ENCODE assay signal across 11 mouse cellular contexts in genomic region chr12:53753368-53753937, GRCm38 (mm10).
A peak's percentile ranks its signal among the peaks of the same experiment; 100 is the strongest.
DNase-seq lines count a peak whose midpoint lies in the region; ATAC-seq lines count a peak whose summit lies in the region.
"Had no signal": no experiment of that assay in that cellular context is flagged by ENCODE, and none has a peak within 500 bp of the region (broad histone marks: within the 10 kb centered on the region; RNA-seq: fewer than 3 reads in every experiment).

No protein-coding gene starts in this region.

- WGBS in forebrain, embryonic 11.5 days = 28% methylated on average over 13 of the region's 13 CpGs
- WGBS in forebrain, embryonic 10.5 days = 43% methylated on average over 13 of the region's 13 CpGs
- WGBS in limb, embryonic 13.5 days = 54% methylated on average over 13 of the region's 13 CpGs
- WGBS in limb, embryonic 10.5 days = 70% methylated on average over 13 of the region's 13 CpGs
- WGBS in forebrain, embryonic 16.5 days = 9% methylated on average over 13 of the region's 13 CpGs
- 28% methylated on average over 13 of the region's 13 CpGs for WGBS in neural tube, embryonic 15.5 days

- ATAC-seq in forebrain, embryonic 11.5 days (replicated peaks; ENCODE audit: low FRiP score) = peak; percentile 30; the same call in 1 of the 2 replicates
- no peak for ATAC-seq in limb, embryonic 13.5 days (ENCODE audit: low FRiP score, low read depth)
- ATAC-seq in forebrain, embryonic 16.5 days = peak; percentile 51
- peak; percentile 23; the same call in 1 of the 2 replicates for ATAC-seq in neural tube, embryonic 15.5 days (ENCODE audit: low FRiP score)

- peaks cover 6% of the 10 kb centered on the region; the same call in 1 of the 2 replicates for H3K4me1 ChIP-seq in forebrain, embryonic 11.5 days (replicated peaks; ENCODE audit: control insufficient read depth, insufficient read depth, low read length)
- H3K4me1 ChIP-seq in forebrain, embryonic 10.5 days = peaks cover 35% of the 10 kb centered on the region
- peaks cover 38% of the 10 kb centered on the region for H3K4me1 ChIP-seq in limb, embryonic 13.5 days
- peaks cover 24% of the 10 kb centered on the region for H3K4me1 ChIP-seq in limb, embryonic 10.5 days
- H3K4me1 ChIP-seq in forebrain, embryonic 16.5 days (replicated peaks; ENCODE audit: control insufficient read depth, insufficient read depth, low read length) = peaks cover 26% of the 10 kb centered on the region
- H3K4me1 ChIP-seq in neural tube, embryonic 15.5 days = peaks cover 46% of the 10 kb centered on the region
- H3K4me1 ChIP-seq: megakaryocyte, embryonic 14.5 days had no signal

- H3K4me3 ChIP-seq in forebrain, embryonic 11.5 days (ENCODE audit: low read depth, low read length) = no peak overlapping the region
- no peak overlapping the region for H3K4me3 ChIP-seq in forebrain, embryonic 10.5 days
- H3K4me3 ChIP-seq in limb, embryonic 13.5 days = no peak overlapping the region
- H3K4me3 ChIP-seq in limb, embryonic 10.5 days = no peak overlapping the region
- no peak overlapping the region; the same call in 1 of the 2 replicates for H3K4me3 ChIP-seq in forebrain, embryonic 16.5 days (replicated peaks; ENCODE audit: low read length)
- no peak overlapping the region for H3K4me3 ChIP-seq in neural tube, embryonic 15.5 days (replicated peaks)
- H3K4me3 ChIP-seq: megakaryocyte, embryonic 14.5 days had no signal

- no peak overlapping the region; the same call in 1 of the 2 replicates for H3K9ac ChIP-seq in forebrain, embryonic 11.5 days (ENCODE audit: low read length)
- H3K9ac ChIP-seq in limb, embryonic 13.5 days = peak overlapping the region; percentile 32; the same call in 1 of the 2 replicates
- H3K9ac ChIP-seq in forebrain, embryonic 16.5 days (replicated peaks; ENCODE audit: low read depth, low read length) = 0 out of 2 replicates have a peak overlapping the region, but pooled peaks have one; percentile 20
- H3K9ac ChIP-seq in neural tube, embryonic 15.5 days (replicated peaks) = no peak overlapping the region

- no peak overlapping the region for H3K4me2 ChIP-seq in forebrain, embryonic 11.5 days (ENCODE audit: low read depth, low read length, severe bottlenecking)
- H3K4me2 ChIP-seq in limb, embryonic 13.5 days (replicated peaks) = no peak overlapping the region
- H3K4me2 ChIP-seq in forebrain, embryonic 16.5 days (ENCODE audit: low read length) = peak overlapping the region; percentile 43
- H3K4me2 ChIP-seq in neural tube, embryonic 15.5 days = peak overlapping the region; percentile 28

- no peak overlapping the region for H3K27ac ChIP-seq in forebrain, embryonic 11.5 days (ENCODE audit: low read depth, low read length)
- H3K27ac ChIP-seq in forebrain, embryonic 10.5 days = no peak overlapping the region
- H3K27ac ChIP-seq in limb, embryonic 13.5 days = no peak overlapping the region
- H3K27ac ChIP-seq in limb, embryonic 10.5 days = no peak overlapping the region
- H3K27ac ChIP-seq in forebrain, embryonic 16.5 days (ENCODE audit: low read length) = no peak overlapping the region
- H3K27ac ChIP-seq in neural tube, embryonic 15.5 days (replicated peaks) = peak overlapping the region; percentile 64

- H3K36me3 ChIP-seq in forebrain, embryonic 11.5 days (ENCODE audit: control insufficient read depth, insufficient read depth, low read length) = no peaks in the 10 kb centered on the region
- H3K36me3 ChIP-seq in forebrain, embryonic 10.5 days (replicated peaks) = no peaks in the 10 kb centered on the region
- H3K36me3 ChIP-seq in limb, embryonic 13.5 days = no peaks in the 10 kb centered on the region
- no peaks in the 10 kb centered on the region for H3K36me3 ChIP-seq in limb, embryonic 10.5 days
- no peaks in the 10 kb centered on the region for H3K36me3 ChIP-seq in forebrain, embryonic 16.5 days (ENCODE audit: control insufficient read depth, insufficient read depth)
- no peaks in the 10 kb centered on the region for H3K36me3 ChIP-seq in neural tube, embryonic 15.5 days

- no peaks in the 10 kb centered on the region for H3K27me3 ChIP-seq in forebrain, embryonic 11.5 days (ENCODE audit: control insufficient read depth, insufficient read depth, low read length)
- H3K27me3 ChIP-seq in forebrain, embryonic 10.5 days (ENCODE audit: poor library complexity, severe bottlenecking) = peaks cover 28% of the 10 kb centered on the region
- no peaks in the 10 kb centered on the region for H3K27me3 ChIP-seq in limb, embryonic 13.5 days
- peaks cover 26% of the 10 kb centered on the region for H3K27me3 ChIP-seq in limb, embryonic 10.5 days (ENCODE audit: low read depth, poor library complexity, severe bottlenecking)
- no peaks in the 10 kb centered on the region for H3K27me3 ChIP-seq in forebrain, embryonic 16.5 days (replicated peaks; ENCODE audit: control insufficient read depth, insufficient read depth, low read length)
- H3K27me3 ChIP-seq in neural tube, embryonic 15.5 days (replicated peaks) = no peaks in the 10 kb centered on the region; the same call in 1 of the 2 replicates
- H3K27me3 ChIP-seq: megakaryocyte, embryonic 14.5 days had no signal

- DNase-seq in forebrain, embryonic 11.5 days (ENCODE audit: low spot score) = no peak
- no peak for DNase-seq in forebrain, embryonic 10.5 days (ENCODE audit: extremely low spot score, low spot score)
- DNase-seq in limb, embryonic 10.5 days (ENCODE audit: low spot score) = no peak
- DNase-seq in urinary bladder, postnatal 4 days (ENCODE audit: low spot score in 2 of 2) = no peak
- no peak for DNase-seq in thymus, adult 18-20 months
- DNase-seq: kidney, postnatal 36 days; liver had no signal

- no peaks in the 10 kb centered on the region for H3K9me3 ChIP-seq in forebrain, embryonic 11.5 days (ENCODE audit: control insufficient read depth, low read length)
- H3K9me3 ChIP-seq in forebrain, embryonic 10.5 days = no peaks in the 10 kb centered on the region
- H3K9me3 ChIP-seq in limb, embryonic 13.5 days = no peaks in the 10 kb centered on the region
- no peaks in the 10 kb centered on the region for H3K9me3 ChIP-seq in limb, embryonic 10.5 days (replicated peaks)
- H3K9me3 ChIP-seq in forebrain, embryonic 16.5 days (ENCODE audit: control insufficient read depth, low read length) = no peaks in the 10 kb centered on the region
- H3K9me3 ChIP-seq in neural tube, embryonic 15.5 days (replicated peaks) = no peaks in the 10 kb centered on the region

Comparison
In these comparisons a context has a peak if more than half of its experiments do, and no peak if none do; other contexts are left out.
1. H3K4me2 ChIP-seq: peak in forebrain, embryonic 16.5 days (single experiment) and neural tube, embryonic 15.5 days (single experiment); none in forebrain, embryonic 11.5 days (single experiment) and limb, embryonic 13.5 days (single experiment).
2. H3K9ac ChIP-seq: peak in limb, embryonic 13.5 days (single experiment) and forebrain, embryonic 16.5 days (single experiment); none in forebrain, embryonic 11.5 days (single experiment) and neural tube, embryonic 15.5 days (single experiment).